Mouse (Mus musculus) embryonic facial prominence, embryonic 13.5 days (tissue): ENCODE results near the gene Gcnt2. TPM values are rescaled to one million over a fixed set of nuclear protein-coding genes. Genes with fewer than 3 reads are reported as not detected.

Source experiments
- ATAC-seq: fragments of 200-750 bp; cut with Nextera tagmentation; 2 replicates; pipeline ENCODE4 v1.8.0; 2017; ENCODE audit warnings: low read depth; ENCODE audit not compliant: insufficient number of reproducible peaks, insufficient read depth, low FRiP score, low TSS enrichment
- H3K27ac ChIP-seq: fragments of 300-500 bp; sonication (generic); 2 replicates; pipeline ENCODE4 v1.5.1; 2015; ENCODE audit warnings: moderate library complexity, mild to moderate bottlenecking, inconsistent platforms
- H3K27me3 ChIP-seq: fragments of 300-500 bp; sonication (generic); 2 replicates; pipeline ENCODE4 v1.6.1; 2015; ENCODE audit warnings: mild to moderate bottlenecking, inconsistent platforms
- H3K36me3 ChIP-seq: fragments of 300-500 bp; sonication (generic); 2 replicates; pipeline ENCODE4 v1.6.1; 2015; ENCODE audit warnings: mild to moderate bottlenecking, inconsistent platforms
- H3K4me1 ChIP-seq: fragments of 300-500 bp; sonication (generic); 2 replicates; pipeline ENCODE4 v1.6.1; 2015; ENCODE audit warnings: inconsistent platforms
- H3K4me2 ChIP-seq: fragments of 300-500 bp; sonication (generic); 2 replicates; pipeline ENCODE4 v1.6.1; 2015; ENCODE audit warnings: moderate library complexity, mild to moderate bottlenecking, inconsistent platforms
- H3K4me3 ChIP-seq: fragments of 300-500 bp; sonication (generic); 2 replicates; pipeline ENCODE4 v1.5.1; 2015; ENCODE audit warnings: mild to moderate bottlenecking, inconsistent platforms
- H3K9ac ChIP-seq: fragments of 300-500 bp; sonication (generic); 2 replicates; pipeline ENCODE4 v1.6.1; 2015; ENCODE audit warnings: mild to moderate bottlenecking, inconsistent platforms
- H3K9me3 ChIP-seq: fragments of 300-500 bp; sonication (generic); 2 replicates; pipeline ENCODE4 v1.6.1; 2016; ENCODE audit warnings: inconsistent platforms
- WGBS: fragments of 180-500 bp; shearing (Covaris S2); methylation state at CpG from one replicate; pipeline ENCODE4 v1.1.7; 2015; ENCODE audit warnings: mixed read lengths; 5-methylcytosine and 5-hydroxymethylcytosine counted together
- polyA plus RNA-seq: library from polyadenylated mRNA; unstranded; fragments of >200 nt; fragmentation: Nextera tagmentation; extraction: Ambion mirVana; gene quantifications from 2 replicates; pipeline ENCODE4 v1.2.1, GENCODE M21; 2015

Gcnt2 gene
- polyA plus RNA-seq, 1 experiment from 2014 or later: 2.7 TPM

- Histone ChIP-seq H3K27me3 (peaks cover 5% of the 10 kb centered on the region; the same call in 1 of the 2 replicates), H3K9me3 (no peaks in the 10 kb centered on the region), H3K4me1 (no peaks in the 10 kb centered on the region), H3K9ac (no peak overlapping the region), H3K36me3 (no peaks in the 10 kb centered on the region), H3K4me3 (no peak overlapping the region), H3K27ac (no peak overlapping the region), H3K4me2 (no peak overlapping the region)
- ATAC-seq: no peak
- 81% methylated on average over 8 of the region's 8 CpGs for WGBS
Observed at GRCm38 (mm10) chr13:40909060-40909459, 49.5 kb downstream of the Gcnt2 start.

- H3K27ac ChIP-seq: no peak overlapping the region
- H3K4me3 ChIP-seq: no peak overlapping the region
- peaks cover 5% of the 10 kb centered on the region; the same call in 1 of the 2 replicates for H3K27me3 ChIP-seq
- no peak for ATAC-seq
- WGBS: 94% methylated on average over 6 of the region's 6 CpGs
- H3K4me2 ChIP-seq: no peak overlapping the region
- no peaks in the 10 kb centered on the region for H3K9me3 ChIP-seq
- no peaks in the 10 kb centered on the region for H3K4me1 ChIP-seq
- H3K36me3 ChIP-seq: no peaks in the 10 kb centered on the region
- H3K9ac ChIP-seq: no peak overlapping the region
Observed at GRCm38 (mm10) chr13:40910047-40910446, 50.5 kb downstream of the Gcnt2 start.

GRCm38 (mm10) chr13:40911951-40912350 lies 52.4 kb downstream of the Gcnt2 start:
- Histone ChIP-seq H3K4me1 (peaks cover 10% of the 10 kb centered on the region), H3K36me3 (no peaks in the 10 kb centered on the region), H3K9ac (no peak overlapping the region), H3K27me3 (peaks cover 3% of the 10 kb centered on the region; the same call in 1 of the 2 replicates), H3K27ac (no peak overlapping the region), H3K4me3 (no peak overlapping the region), H3K4me2 (no peak overlapping the region), H3K9me3 (no peaks in the 10 kb centered on the region)
- WGBS: 90% methylated on average over 6 of the region's 6 CpGs
- ATAC-seq: no peak

GRCm38 (mm10) chr13:40913395-40914018 lies 54.0 kb downstream of the Gcnt2 start:
- Histone ChIP-seq H3K4me2 (no peak overlapping the region), H3K9ac (no peak overlapping the region), H3K4me1 (peaks cover 23% of the 10 kb centered on the region), H3K36me3 (no peaks in the 10 kb centered on the region), H3K4me3 (no peak overlapping the region), H3K9me3 (no peaks in the 10 kb centered on the region), H3K27me3 (peaks cover 17% of the 10 kb centered on the region), H3K27ac (no peak overlapping the region)
- WGBS: 87% methylated on average over 14 of the region's 14 CpGs
- no peak for ATAC-seq

- Histone ChIP-seq H3K36me3 (no peaks in the 10 kb centered on the region), H3K4me1 (peaks cover 23% of the 10 kb centered on the region), H3K4me2 (no peak overlapping the region), H3K9me3 (no peaks in the 10 kb centered on the region), H3K27ac (no peak overlapping the region), H3K27me3 (peaks cover 23% of the 10 kb centered on the region), H3K9ac (no peak overlapping the region), H3K4me3 (no peak overlapping the region)
- 76% methylated on average over 4 of the region's 4 CpGs for WGBS
- ATAC-seq: no peak
Observed at GRCm38 (mm10) chr13:40914053-40914585, 54.6 kb downstream of the Gcnt2 start.

GRCm38 (mm10) chr13:40916321-40917160 lies 57.0 kb downstream of the Gcnt2 start:
- peak overlapping the region; percentile 8; the same call in 1 of the 2 replicates for H3K27ac ChIP-seq
- H3K9ac ChIP-seq: peak overlapping the region; percentile 71; the same call in 1 of the 2 replicates
- peak overlapping the region; percentile 49 for H3K4me3 ChIP-seq
- H3K4me1 ChIP-seq: peaks cover 23% of the 10 kb centered on the region
- H3K36me3 ChIP-seq: no peaks in the 10 kb centered on the region
- no peaks in the 10 kb centered on the region for H3K9me3 ChIP-seq
- 0 out of 2 replicates have a peak, but pooled peaks have one; percentile 48 for ATAC-seq
- 6% methylated on average over 21 of the region's 21 CpGs for WGBS
- peak overlapping the region; percentile 93 for H3K4me2 ChIP-seq
- peaks cover 32% of the 10 kb centered on the region for H3K27me3 ChIP-seq

GRCm38 (mm10) chr13:40917161-40918091 lies 57.9 kb downstream of the Gcnt2 start:
- Histone ChIP-seq H3K9ac (peak overlapping the region; percentile 71), H3K36me3 (no peaks in the 10 kb centered on the region), H3K27me3 (peaks cover 32% of the 10 kb centered on the region), H3K4me1 (peaks cover 23% of the 10 kb centered on the region), H3K9me3 (no peaks in the 10 kb centered on the region), H3K27ac (no peak overlapping the region), H3K4me2 (peak overlapping the region; percentile 93), H3K4me3 (peak overlapping the region; percentile 49)
- WGBS: under 1% methylated on average over 38 of the region's 38 CpGs
- ATAC-seq: no peak

- no peak overlapping the region for H3K9ac ChIP-seq
- H3K4me1 ChIP-seq: peaks cover 18% of the 10 kb centered on the region
- ATAC-seq: no peak
- peaks cover 32% of the 10 kb centered on the region for H3K27me3 ChIP-seq
- H3K4me3 ChIP-seq: no peak overlapping the region
- H3K4me2 ChIP-seq: no peak overlapping the region
- H3K9me3 ChIP-seq: no peaks in the 10 kb centered on the region
- WGBS: 74% methylated on average over 8 of the region's 8 CpGs
- no peak overlapping the region for H3K27ac ChIP-seq
- no peaks in the 10 kb centered on the region for H3K36me3 ChIP-seq
Observed at GRCm38 (mm10) chr13:40921326-40922059, 61.9 kb downstream of the Gcnt2 start.

GRCm38 (mm10) chr13:40922311-40922877 lies 62.8 kb downstream of the Gcnt2 start:
- no peak for ATAC-seq
- Histone ChIP-seq H3K4me3 (no peak overlapping the region), H3K27ac (no peak overlapping the region), H3K36me3 (no peaks in the 10 kb centered on the region), H3K9me3 (no peaks in the 10 kb centered on the region), H3K9ac (no peak overlapping the region), H3K4me1 (peaks cover 9% of the 10 kb centered on the region), H3K27me3 (peaks cover 26% of the 10 kb centered on the region), H3K4me2 (no peak overlapping the region)
- WGBS: 76% methylated on average over 11 of the region's 11 CpGs

- H3K27me3 ChIP-seq: peaks cover 12% of the 10 kb centered on the region
- no peak overlapping the region for H3K4me2 ChIP-seq
- ATAC-seq: no peak
- H3K9me3 ChIP-seq: no peaks in the 10 kb centered on the region
- no peak overlapping the region for H3K9ac ChIP-seq
- 33% methylated on average over 4 of the region's 4 CpGs for WGBS
- no peak overlapping the region for H3K27ac ChIP-seq
- no peaks in the 10 kb centered on the region for H3K4me1 ChIP-seq
- H3K36me3 ChIP-seq: no peaks in the 10 kb centered on the region
- H3K4me3 ChIP-seq: no peak overlapping the region
Observed at GRCm38 (mm10) chr13:40923756-40924315, 64.3 kb downstream of the Gcnt2 start.
